Mouse (Mus musculus): ENCODE data around the gene Dynlt1a. TPM values are rescaled to one million over a fixed set of nuclear protein-coding genes. Genes with fewer than 3 reads are reported as not detected.
"Not testable (repeated sequence)": the region's sequence is repeated elsewhere in the genome, so short reads cannot be mapped to it uniquely, and the experiment has no call there.

Gene Dynlt1a
- polyA plus RNA-seq, 1 experiment from 2014 or later, result 41.9 TPM

GRCm38 (mm10) chr17:6312755-6313154 lies 4.5 kb downstream of the Dynlt1a start:
- not testable (repeated sequence) for ATAC-seq

GRCm38 (mm10) chr17:6311716-6312115 lies 5.6 kb downstream of the Dynlt1a start:
- H3K4me2 ChIP-seq; H3K4me3 ChIP-seq; H3K9me3 ChIP-seq (replicated peaks); H3K27me3 ChIP-seq; ATAC-seq; H3K36me3 ChIP-seq (ENCODE audit: poor library complexity, severe bottlenecking); H3K27ac ChIP-seq; H3K4me1 ChIP-seq; H3K9ac ChIP-seq: not testable (repeated sequence)
- WGBS, result 94% methylated on average over 7 of the region's 7 CpGs

More at GRCm38 (mm10) chr17:6312755-6313154, 4.5 kb downstream of the Dynlt1a start:
- H3K4me1 ChIP-seq; H3K9ac ChIP-seq; H3K27me3 ChIP-seq; H3K9me3 ChIP-seq (replicated peaks); H3K36me3 ChIP-seq (ENCODE audit: poor library complexity, severe bottlenecking); H3K27ac ChIP-seq; H3K4me3 ChIP-seq; H3K4me2 ChIP-seq: not testable (repeated sequence)
- 66% methylated on average over 3 of the region's 3 CpGs for WGBS

GRCm38 (mm10) chr17:6306503-6306902 lies 10.8 kb downstream of the Dynlt1a start:
- ATAC-seq; H3K4me2 ChIP-seq; H3K27ac ChIP-seq; H3K4me1 ChIP-seq; H3K9ac ChIP-seq; H3K9me3 ChIP-seq (replicated peaks); H3K27me3 ChIP-seq; H3K36me3 ChIP-seq (ENCODE audit: poor library complexity, severe bottlenecking); H3K4me3 ChIP-seq: not testable (repeated sequence)
- WGBS, result 92% methylated on average over 10 of the region's 13 CpGs

GRCm38 (mm10) chr17:6305656-6306270 lies 11.5 kb downstream of the Dynlt1a start:
- not testable (repeated sequence) for H3K36me3 ChIP-seq (ENCODE audit: poor library complexity, severe bottlenecking); H3K4me3 ChIP-seq; ATAC-seq; H3K27ac ChIP-seq; H3K4me1 ChIP-seq; H3K27me3 ChIP-seq; H3K4me2 ChIP-seq; H3K9ac ChIP-seq; H3K9me3 ChIP-seq (replicated peaks)
- WGBS, result 89% methylated on average over 12 of the region's 12 CpGs

- H3K27me3 ChIP-seq; H3K9ac ChIP-seq; H3K9me3 ChIP-seq (replicated peaks); H3K4me2 ChIP-seq; H3K36me3 ChIP-seq (ENCODE audit: poor library complexity, severe bottlenecking); H3K27ac ChIP-seq; ATAC-seq; H3K4me1 ChIP-seq; H3K4me3 ChIP-seq: not testable (repeated sequence)
- 86% methylated on average over 5 of the region's 6 CpGs for WGBS
Observed at GRCm38 (mm10) chr17:6304891-6305290, 12.4 kb downstream of the Dynlt1a start.

GRCm38 (mm10) chr17:6300190-6300863 lies 17.0 kb downstream of the Dynlt1a start:
- ATAC-seq, result 0 out of 2 replicates have a peak, but pooled peaks have one; percentile 38
- H3K4me3 ChIP-seq; H3K4me1 ChIP-seq; H3K4me2 ChIP-seq; H3K27me3 ChIP-seq; H3K27ac ChIP-seq; H3K36me3 ChIP-seq (ENCODE audit: poor library complexity, severe bottlenecking); H3K9ac ChIP-seq; H3K9me3 ChIP-seq (replicated peaks): not testable (repeated sequence)
- WGBS, result 68% methylated on average over 4 of the region's 12 CpGs

- not testable (repeated sequence) for H3K9ac ChIP-seq, H3K4me1 ChIP-seq
- 93% methylated on average over 9 of the region's 15 CpGs for WGBS
Observed at GRCm38 (mm10) chr17:6297060-6297795, 20.1 kb downstream of the Dynlt1a start.

GRCm38 (mm10) chr17:6293882-6294281 lies 23.4 kb downstream of the Dynlt1a start:
- H3K27ac ChIP-seq; H3K4me2 ChIP-seq; ATAC-seq; H3K9me3 ChIP-seq (replicated peaks); H3K36me3 ChIP-seq (ENCODE audit: poor library complexity, severe bottlenecking); H3K4me1 ChIP-seq; H3K4me3 ChIP-seq; H3K27me3 ChIP-seq; H3K9ac ChIP-seq: not testable (repeated sequence)
- no CpG with 5 or more reads among the region's 5 CpGs for WGBS

More at GRCm38 (mm10) chr17:6297060-6297795, 20.1 kb downstream of the Dynlt1a start:
- not testable (repeated sequence) for H3K27ac ChIP-seq; H3K36me3 ChIP-seq (ENCODE audit: poor library complexity, severe bottlenecking); H3K27me3 ChIP-seq; ATAC-seq; H3K4me3 ChIP-seq; H3K9me3 ChIP-seq (replicated peaks); H3K4me2 ChIP-seq

GRCm38 (mm10) chr17:6289045-6289444 lies 28.3 kb downstream of the Dynlt1a start:
- H3K4me3 ChIP-seq; H3K27me3 ChIP-seq; ATAC-seq; H3K4me1 ChIP-seq; H3K27ac ChIP-seq; H3K4me2 ChIP-seq; H3K9ac ChIP-seq; H3K36me3 ChIP-seq (ENCODE audit: poor library complexity, severe bottlenecking); H3K9me3 ChIP-seq (replicated peaks): not testable (repeated sequence)
- 96% methylated on average over 12 of the region's 12 CpGs for WGBS

GRCm38 (mm10) chr17:6286169-6286568 lies 31.1 kb downstream of the Dynlt1a start:
- H3K36me3 ChIP-seq (ENCODE audit: poor library complexity, severe bottlenecking); H3K27ac ChIP-seq; H3K4me2 ChIP-seq; H3K4me1 ChIP-seq; ATAC-seq; H3K4me3 ChIP-seq; H3K9me3 ChIP-seq (replicated peaks); H3K9ac ChIP-seq; H3K27me3 ChIP-seq: not testable (repeated sequence)
- 93% methylated on average over 5 of the region's 5 CpGs for WGBS

- H3K4me3 ChIP-seq; H3K27ac ChIP-seq; H3K36me3 ChIP-seq (ENCODE audit: poor library complexity, severe bottlenecking); H3K4me2 ChIP-seq; H3K9me3 ChIP-seq (replicated peaks); H3K27me3 ChIP-seq; H3K4me1 ChIP-seq; ATAC-seq; H3K9ac ChIP-seq: not testable (repeated sequence)
- 93% methylated on average over 8 of the region's 10 CpGs for WGBS
Observed at GRCm38 (mm10) chr17:6283137-6283536, 34.2 kb downstream of the Dynlt1a start.

GRCm38 (mm10) chr17:6280513-6280912 lies 36.8 kb downstream of the Dynlt1a start:
- H3K36me3 ChIP-seq (ENCODE audit: poor library complexity, severe bottlenecking); H3K27ac ChIP-seq; H3K27me3 ChIP-seq; H3K4me1 ChIP-seq; H3K9ac ChIP-seq; ATAC-seq; H3K9me3 ChIP-seq (replicated peaks); H3K4me2 ChIP-seq; H3K4me3 ChIP-seq: not testable (repeated sequence)
- WGBS, result 93% methylated on average over 16 of the region's 19 CpGs
